Mouse (Mus musculus): ENCODE measurements at regions not wholly inside any gene's neighbourhood (a gene's known extent, or its start where the extent isn't known, plus 50 kb on each side); places are given as distances from the start of the nearest gene placed in this dataset.

DNA sequence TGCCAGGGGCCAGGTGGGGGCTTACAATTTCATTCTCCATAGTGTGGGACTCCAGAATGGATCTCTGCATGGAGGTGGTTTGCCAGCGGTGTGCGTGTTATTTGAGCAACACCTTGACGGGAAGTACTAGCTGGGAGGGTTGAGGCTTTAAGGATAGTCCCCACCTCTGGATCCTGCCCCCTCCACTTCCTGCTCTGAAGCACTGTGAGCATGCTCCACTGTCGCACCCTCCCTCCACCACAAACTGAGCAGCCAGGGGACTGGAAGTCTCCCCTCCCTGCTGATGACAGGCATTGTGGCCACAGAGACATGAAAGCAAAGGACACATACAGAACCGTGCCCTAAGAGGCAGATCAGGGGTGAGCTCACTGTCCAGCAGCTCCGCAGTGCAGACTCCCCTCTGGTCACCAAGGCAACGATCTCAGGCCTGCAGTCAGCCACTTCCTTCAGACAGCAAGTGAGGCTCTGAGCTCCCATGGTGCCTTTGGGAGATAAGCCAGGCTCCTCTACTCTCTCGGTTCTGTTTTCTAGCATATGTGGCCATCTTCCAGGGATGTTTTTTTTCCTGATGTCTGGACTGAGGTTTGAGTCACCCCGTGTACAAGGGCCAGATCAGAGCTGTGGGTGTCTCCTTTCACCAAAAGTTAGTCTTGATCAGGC is 239.7 kb downstream of the Cryba4 start:
- no peak for DNase-seq (ENCODE audit: low read depth, low spot score)

GRCm38 (mm10) chr5:112018925-112019324 is 233.4 kb downstream of the Cryba4 start:
- no peak for DNase-seq (ENCODE audit: low read depth, low spot score)

- DNase-seq (ENCODE audit: low read depth, low spot score): no peak
Observed at GRCm38 (mm10) chr5:112020882-112021281, 231.4 kb downstream of the Cryba4 start.

- no peak for DNase-seq (ENCODE audit: low read depth, low spot score)
Observed at GRCm38 (mm10) chr5:112029955-112030354, 222.4 kb downstream of the Cryba4 start.

DNA sequence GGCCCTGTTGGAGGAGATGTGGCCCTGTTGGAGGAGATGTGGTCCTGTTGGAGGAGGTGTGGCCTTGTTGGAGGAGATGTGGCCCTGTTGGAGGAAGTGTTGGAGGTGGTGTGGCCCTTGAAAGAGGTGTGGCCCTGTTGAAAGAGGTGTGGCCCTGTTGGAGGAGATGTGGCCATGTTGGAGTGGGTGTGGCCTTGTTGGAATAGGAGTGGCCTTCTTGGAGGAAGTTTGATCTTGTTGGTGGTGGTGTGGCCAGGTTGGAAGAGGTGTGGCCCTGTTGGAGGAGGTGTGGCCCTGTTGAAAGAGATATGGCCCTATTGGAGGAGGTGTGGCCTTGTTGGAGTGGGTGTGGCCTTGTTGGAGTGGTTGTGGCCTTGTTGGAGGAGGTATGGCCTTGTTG is 220.3 kb downstream of the Cryba4 start:
- DNase-seq (ENCODE audit: low read depth, low spot score): no peak

- no peak for DNase-seq (ENCODE audit: low read depth, low spot score)
Observed at GRCm38 (mm10) chr5:112035426-112035825, 216.9 kb downstream of the Cryba4 start.

DNA sequence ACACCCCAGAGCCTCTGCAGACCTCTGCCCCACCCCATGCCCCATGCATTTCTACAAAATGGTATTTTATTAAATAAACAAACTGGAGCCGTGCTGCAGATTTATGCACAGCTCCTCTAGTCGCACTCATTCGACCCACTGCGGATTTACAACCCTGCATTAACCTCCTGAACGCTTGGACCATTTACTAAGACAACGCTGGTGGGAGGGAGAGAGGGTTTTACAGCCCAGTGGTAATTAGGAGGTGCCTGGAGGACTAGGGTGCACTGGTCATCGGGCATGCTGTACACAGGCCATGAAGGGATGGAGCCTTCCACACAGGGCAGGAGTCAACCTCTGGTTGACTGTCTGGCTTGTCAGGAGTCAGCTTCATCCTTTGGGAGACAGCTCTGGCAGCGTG is 215.2 kb downstream of the Cryba4 start:
- DNase-seq (ENCODE audit: low read depth, low spot score): no peak

DNA sequence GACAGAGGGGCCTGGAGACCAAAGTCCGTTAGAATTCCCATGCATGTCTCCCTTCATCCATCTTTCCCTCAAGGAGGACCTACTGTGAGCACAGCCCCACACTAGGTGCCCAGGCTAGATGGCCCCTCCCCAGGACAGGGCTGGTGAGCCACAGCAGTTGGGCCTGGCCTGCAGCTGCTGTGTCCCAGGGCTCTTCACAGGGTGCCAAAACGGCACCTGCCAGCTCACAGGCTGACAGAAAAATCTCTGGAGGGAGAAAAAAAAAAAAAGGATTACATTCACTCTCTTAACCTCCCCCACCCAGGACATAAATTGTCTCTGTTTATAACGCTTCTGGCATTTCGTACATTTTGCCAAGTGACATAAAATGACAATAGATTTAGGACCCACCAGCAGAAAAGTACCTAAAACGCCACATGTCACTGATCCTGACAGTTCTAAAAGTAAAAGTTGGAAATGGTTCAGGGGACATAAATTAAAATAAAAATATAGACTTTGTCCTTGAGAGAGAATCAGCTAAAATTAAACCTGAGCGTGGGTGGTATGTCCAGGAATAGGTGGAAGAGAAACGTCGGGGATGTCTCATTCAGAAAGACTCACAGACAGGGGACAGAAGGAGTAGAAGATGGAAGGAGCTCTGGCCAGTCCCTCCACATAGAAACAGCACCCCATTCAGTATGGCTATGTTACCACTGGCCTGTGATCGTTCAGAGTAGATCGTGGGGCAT is 212.5 kb downstream of the Cryba4 start:
- DNase-seq (ENCODE audit: low read depth, low spot score): no peak

- no peak for DNase-seq (ENCODE audit: low read depth, low spot score)
Observed at GRCm38 (mm10) chr5:112040678-112041077, 211.6 kb downstream of the Cryba4 start.

DNA sequence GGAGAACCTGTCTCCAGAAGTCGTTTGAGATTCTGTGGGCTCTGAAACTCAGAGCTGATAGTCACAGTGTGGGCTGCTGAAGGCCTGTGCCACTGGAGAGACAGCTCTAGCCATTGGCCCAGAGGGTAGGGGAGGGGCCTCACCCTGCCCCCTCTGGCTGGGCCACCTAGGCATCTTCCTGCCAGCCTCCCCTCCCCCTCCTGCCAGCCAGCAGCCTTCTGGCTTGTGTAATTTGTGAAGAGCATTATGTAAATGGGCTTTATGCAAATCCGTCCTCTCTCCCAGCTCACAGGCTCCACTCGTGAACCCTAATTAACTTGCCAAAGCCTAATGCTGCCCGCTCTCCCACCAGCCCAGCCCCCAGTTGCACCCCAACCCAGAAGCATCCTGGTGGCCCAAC is 211.0 kb downstream of the Cryba4 start:
- DNase-seq (ENCODE audit: low read depth, low spot score): no peak

DNA sequence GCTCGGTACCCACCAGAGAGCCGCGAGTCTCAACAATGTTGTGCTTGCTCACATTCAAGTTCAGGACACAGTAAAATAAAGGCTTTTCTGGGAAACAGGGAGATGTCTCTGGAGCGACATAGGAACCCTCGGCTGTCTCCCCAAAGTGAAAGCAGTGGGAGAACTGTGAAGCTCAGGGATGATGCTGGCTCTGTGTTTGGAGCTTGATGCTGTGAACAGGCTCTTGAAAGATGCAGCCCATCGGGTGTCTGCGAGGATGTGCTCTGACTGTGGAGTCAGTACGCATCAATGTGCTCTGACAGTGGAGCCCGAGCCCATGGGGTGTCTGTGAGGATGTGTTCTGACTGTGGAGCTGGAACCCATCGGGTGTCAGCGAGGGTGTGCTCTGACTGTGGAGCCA is 210.1 kb downstream of the Cryba4 start:
- DNase-seq (ENCODE audit: low read depth, low spot score): no peak

- no peak for DNase-seq (ENCODE audit: low read depth, low spot score)
Observed at GRCm38 (mm10) chr5:112050046-112050782, 202.1 kb downstream of the Cryba4 start.

GRCm38 (mm10) chr5:112050906-112051305 is 201.4 kb downstream of the Cryba4 start:
- no peak for DNase-seq (ENCODE audit: low read depth, low spot score)

DNA sequence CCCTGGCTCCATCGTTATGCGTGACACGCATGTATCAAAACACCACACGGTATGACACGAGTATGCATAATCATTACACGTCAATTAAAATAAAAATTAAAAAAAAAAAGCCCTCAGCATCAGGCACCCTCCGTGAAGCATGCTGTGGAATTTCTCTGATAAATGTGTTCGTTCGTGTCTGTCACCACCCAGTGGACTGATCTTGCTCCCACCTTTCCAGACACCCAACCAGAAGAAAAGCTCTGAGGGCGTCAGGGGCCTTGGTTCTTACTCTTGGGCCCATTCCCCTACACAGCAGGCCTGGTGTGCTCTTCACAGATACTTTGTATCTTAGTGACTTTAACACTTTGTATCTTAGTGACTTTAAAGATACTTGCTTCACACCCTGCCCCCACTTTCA is 200.5 kb downstream of the Cryba4 start:
- DNase-seq (ENCODE audit: low read depth, low spot score): no peak

- DNase-seq (ENCODE audit: low read depth, low spot score): no peak
Observed at GRCm38 (mm10) chr5:112053600-112054155, 198.6 kb downstream of the Cryba4 start.

DNA sequence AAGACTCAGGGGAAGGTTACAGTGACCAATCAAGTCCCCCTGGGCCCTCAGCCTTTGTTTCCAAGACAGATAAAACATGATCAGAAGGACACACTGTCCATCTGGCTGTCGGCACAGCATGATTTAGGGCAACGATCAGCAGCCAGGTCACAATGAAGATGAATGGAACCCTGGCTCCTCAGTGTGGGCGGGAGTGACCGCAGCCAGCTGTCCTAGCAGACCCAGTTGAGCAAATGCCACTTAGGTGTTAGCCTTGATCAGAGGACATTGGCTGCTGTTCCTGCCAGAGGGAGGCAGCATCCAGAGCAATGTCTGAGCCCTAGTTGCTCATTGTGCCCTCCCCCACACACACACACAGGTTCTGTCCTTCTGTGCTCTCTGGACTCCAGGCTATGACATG is 197.3 kb downstream of the Cryba4 start:
- no peak for DNase-seq (ENCODE audit: low read depth, low spot score)

- DNase-seq (ENCODE audit: low read depth, low spot score): no peak
Observed at GRCm38 (mm10) chr5:112069917-112070316, 182.4 kb downstream of the Cryba4 start.

DNA sequence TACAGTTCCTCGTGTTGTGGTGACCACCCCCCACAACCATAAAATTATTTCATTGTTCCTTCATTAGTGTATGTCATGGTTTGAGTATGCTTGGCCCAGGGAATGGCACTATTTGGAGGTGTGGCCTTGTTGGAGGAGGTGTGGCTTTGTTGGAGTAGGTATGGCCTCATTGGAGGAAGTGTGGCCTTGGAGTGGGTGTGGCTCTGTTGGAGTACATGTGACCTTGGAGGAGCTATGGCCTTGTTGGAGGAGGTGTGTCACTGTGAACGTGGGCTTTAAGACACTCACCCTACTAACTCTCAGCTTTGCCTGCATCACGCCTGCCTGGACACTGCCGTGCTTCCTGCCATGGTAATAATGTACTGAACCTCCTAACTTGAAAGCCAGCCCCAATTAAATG is 179.9 kb downstream of the Cryba4 start:
- DNase-seq (ENCODE audit: low read depth, low spot score): no peak

GRCm38 (mm10) chr5:112077097-112077496 is 175.2 kb downstream of the Cryba4 start:
- DNase-seq (ENCODE audit: low read depth, low spot score): no peak

DNA sequence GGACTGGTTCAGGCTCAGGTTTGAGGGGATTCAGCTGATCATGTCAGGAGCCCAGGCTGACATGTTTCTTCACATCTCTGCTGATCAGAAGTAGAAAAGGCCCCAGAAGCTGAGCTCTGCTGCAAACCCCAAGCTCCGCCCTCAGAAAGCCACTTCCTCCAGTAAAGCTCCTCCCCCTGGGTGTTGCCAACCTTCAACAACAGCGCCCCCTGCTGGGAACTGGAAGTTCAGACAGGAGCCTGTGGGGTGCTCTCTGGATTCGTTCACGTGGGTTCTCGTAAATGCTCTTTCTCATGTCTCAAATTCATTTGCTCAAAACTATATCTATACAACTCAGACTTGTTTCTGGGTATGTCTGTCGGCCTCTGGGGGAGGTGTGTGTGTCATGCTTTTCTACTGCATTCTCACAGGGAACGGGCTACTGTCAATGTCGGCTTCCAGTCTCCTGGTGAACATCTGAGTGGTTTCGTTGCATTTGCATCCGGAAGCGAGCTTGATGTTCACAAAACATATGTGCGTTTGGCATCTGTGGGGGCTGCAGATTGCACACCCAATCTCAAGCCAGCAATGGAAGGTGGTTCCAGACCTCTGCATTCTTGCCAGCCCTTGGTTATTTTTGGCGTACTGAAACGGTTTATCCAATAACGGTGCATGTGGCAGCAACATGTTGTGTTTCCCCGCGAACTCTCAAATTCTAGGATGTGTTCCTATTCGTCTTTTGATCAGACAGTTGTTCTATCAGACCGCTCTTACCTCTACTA is 174.3 kb downstream of the Cryba4 start:
- DNase-seq (ENCODE audit: low read depth, low spot score): no peak

GRCm38 (mm10) chr5:112081006-112081405 is 171.3 kb downstream of the Cryba4 start:
- DNase-seq (ENCODE audit: low read depth, low spot score): no peak

Data from A20 (cell line).